Mouse (Mus musculus) G1E (cell line): ENCODE data around the gene Wdr54.

Source experiments
- CTCF ChIP-seq: IDR thresholded peaks from 2 replicates; pipeline ENCODE4 v1.5.1; 2012; ENCODE audit warnings: low read depth, low read length, inconsistent platforms, mixed read lengths
- TAL1 ChIP-seq: conservative IDR thresholded peaks from 2 replicates; pipeline ENCODE4 v1.6.1; 2012; ENCODE audit warnings: low read depth, low read length, inconsistent platforms, mixed read lengths

- TF ChIP-seq CTCF: no peak
- no peak for TF ChIP-seq TAL1
Observed at GRCm38 (mm10) chr6:83153485-83153884, 2.7 kb downstream of the Wdr54 start.
